Mouse (Mus musculus) central nervous system, embryonic 14 days (tissue): ENCODE data around the gene Olfr815. TPM values are rescaled to one million over a fixed set of nuclear protein-coding genes. Genes with fewer than 3 reads are reported as not detected.

Source experiments
- polyA plus RNA-seq: library from polyadenylated mRNA; depleted of rRNA; stranded (reverse); fragments of >200 nt; gene quantifications from 2 replicates; pipeline ENCODE4 v1.2.3, GENCODE M21; 2012; rRNA removed

Gene Olfr815
- polyA plus RNA-seq, result not detected in 2 replicates

DNA sequence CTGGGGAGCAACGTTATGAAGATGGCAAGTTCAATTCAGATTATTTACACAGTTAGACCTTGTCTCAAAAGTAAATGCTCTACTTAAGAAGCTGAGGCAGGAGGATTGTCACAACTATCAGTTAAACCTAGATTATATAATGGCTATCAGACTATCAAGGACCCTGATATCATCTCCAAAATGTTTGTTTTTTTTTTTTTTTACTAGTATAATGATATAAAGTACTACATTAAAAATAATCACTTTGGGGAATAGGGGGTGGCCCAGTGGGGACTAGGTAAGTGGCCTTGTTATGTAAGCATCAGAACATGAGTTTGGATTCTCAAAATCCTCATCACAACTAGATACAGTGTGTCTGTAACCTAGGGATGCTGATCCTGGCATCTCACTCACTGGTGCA lies at the start of gene Olfr815:
Gene Olfr815 (minus strand): TSS at position 101 of the 400 bp plus-strand sequence.

GRCm38 (mm10) chr10:129949000-129949399 lies 43.3 kb upstream of the Olfr815 start, which contains the start of gene Olfr818:
TSS of gene Olfr818 (minus strand) at chr10:129949100.

DNA sequence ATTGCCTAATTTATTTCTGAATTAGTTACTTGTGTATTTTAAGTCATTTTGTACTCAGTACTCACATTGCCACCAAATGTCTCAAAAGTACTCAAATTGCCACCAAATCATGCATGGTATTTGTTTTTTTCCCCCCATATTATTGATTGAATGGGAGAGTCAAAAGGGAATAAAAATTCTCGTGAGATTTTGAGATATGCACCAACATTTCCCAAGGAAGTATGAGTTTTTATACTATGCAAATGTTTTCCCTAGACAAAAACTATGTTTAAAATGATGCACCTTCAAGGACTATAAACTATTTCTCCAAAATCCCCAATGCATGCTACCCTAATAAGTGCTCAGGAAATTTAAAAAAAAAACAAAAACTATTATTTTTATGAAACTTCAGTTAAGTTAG lies 9.8 kb upstream of the Olfr815 start, which contains the start of gene Olfr816:
Gene Olfr816 (minus strand): TSS at position 101 of the 400 bp plus-strand sequence.

DNA sequence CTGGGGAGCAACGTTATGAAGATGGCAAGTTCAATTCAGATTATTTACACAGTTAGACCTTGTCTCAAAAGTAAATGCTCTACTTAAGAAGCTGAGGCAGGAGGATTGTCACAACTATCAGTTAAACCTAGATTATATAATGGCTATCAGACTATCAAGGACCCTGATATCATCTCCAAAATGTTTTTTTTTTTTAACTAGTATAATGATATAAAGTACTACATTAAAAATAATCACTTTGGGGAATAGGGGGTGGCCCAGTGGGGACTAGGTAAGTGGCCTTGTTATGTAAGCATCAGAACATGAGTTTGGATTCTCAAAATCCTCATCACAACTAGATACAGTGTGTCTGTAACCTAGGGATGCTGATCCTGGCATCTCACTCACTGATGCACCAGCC lies 25.9 kb downstream of the Olfr815 start, which contains the start of gene Olfr814:
Gene Olfr814 (minus strand): TSS at position 101 of the 400 bp plus-strand sequence.

DNA sequence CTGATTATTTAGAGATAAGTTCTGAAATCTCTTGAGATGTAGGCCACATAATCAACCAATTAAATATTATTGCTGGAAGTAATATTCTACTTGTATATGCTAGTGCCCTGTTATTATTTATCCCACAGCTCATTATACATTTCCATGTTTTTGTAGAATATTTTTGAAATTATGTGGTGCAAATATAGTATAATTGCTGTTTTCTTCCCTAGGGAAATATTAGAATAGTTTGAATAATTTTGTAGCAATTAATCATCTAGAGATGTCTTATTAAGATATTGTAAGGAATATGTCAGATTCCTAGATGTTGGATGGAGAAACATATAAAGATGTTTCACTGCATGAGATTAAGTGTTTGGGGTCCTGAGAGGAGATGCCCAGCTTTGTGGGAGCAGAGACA lies 50.6 kb downstream of the Olfr815 start, which contains the start of gene Olfr813:
Gene Olfr813 (plus strand): TSS at position 301 of the 400 bp plus-strand sequence.

Other genes with a start within 250 kb of the Olfr815 start
- gene Olfr800, start 248.2 kb downstream of the Olfr815 start, polyA plus RNA-seq, result not detected in 2 replicates
- gene Olfr801, start 232.0 kb downstream of the Olfr815 start, polyA plus RNA-seq, result not detected in 2 replicates
- gene Olfr802, start 217.7 kb downstream of the Olfr815 start, polyA plus RNA-seq, result not detected in 2 replicates
- gene Olfr803, start 211.6 kb downstream of the Olfr815 start, polyA plus RNA-seq, result not detected in 2 replicates
- gene Olfr804, start 202.7 kb downstream of the Olfr815 start, polyA plus RNA-seq, result not detected in 2 replicates
- gene Olfr805, start 176.5 kb downstream of the Olfr815 start, polyA plus RNA-seq, result not detected in 2 replicates
- gene Olfr806, start 163.9 kb downstream of the Olfr815 start, polyA plus RNA-seq, result not detected in 2 replicates
- not detected in 2 replicates for gene Olfr807, start 148.1 kb downstream of the Olfr815 start, polyA plus RNA-seq
- gene Olfr808, start 140.4 kb downstream of the Olfr815 start, polyA plus RNA-seq, result not detected in 2 replicates
- gene Olfr809, start 131.2 kb downstream of the Olfr815 start, polyA plus RNA-seq, result not detected in 2 replicates
- not detected in 2 replicates for gene Olfr810, start 111.0 kb downstream of the Olfr815 start, polyA plus RNA-seq
- not detected in 2 replicates for gene Olfr811, start 101.5 kb downstream of the Olfr815 start, polyA plus RNA-seq
- not detected in 2 replicates for gene Olfr812, start 59.8 kb downstream of the Olfr815 start, polyA plus RNA-seq
- gene Olfr813, start 50.5 kb downstream of the Olfr815 start, polyA plus RNA-seq, result not detected in 2 replicates
- gene Olfr814, start 26.0 kb downstream of the Olfr815 start, polyA plus RNA-seq, result not detected in 2 replicates
- gene Olfr816, start 9.7 kb upstream of the Olfr815 start, polyA plus RNA-seq, result not detected in 2 replicates
- gene Olfr818, start 43.2 kb upstream of the Olfr815 start, polyA plus RNA-seq, result not detected in 2 replicates
- not detected in 2 replicates for gene Olfr819, start 61.4 kb upstream of the Olfr815 start, polyA plus RNA-seq
- gene Olfr247, start 70.3 kb upstream of the Olfr815 start, polyA plus RNA-seq, result not detected in 2 replicates
- not detected in 2 replicates for gene Gm10310, start 79.2 kb upstream of the Olfr815 start, polyA plus RNA-seq
- not detected in 2 replicates for gene Olfr820, start 106.8 kb upstream of the Olfr815 start, polyA plus RNA-seq
- gene Olfr821, start 124.5 kb upstream of the Olfr815 start, polyA plus RNA-seq, result not detected in 2 replicates
- gene Olfr822, start 165.3 kb upstream of the Olfr815 start, polyA plus RNA-seq, result not detected in 2 replicates
- not detected in 2 replicates for gene Olfr823, start 209.5 kb upstream of the Olfr815 start, polyA plus RNA-seq
- gene Olfr824, start 224.1 kb upstream of the Olfr815 start, polyA plus RNA-seq, result not detected in 2 replicates